Mouse (Mus musculus): ENCODE measurements around the gene Wdhd1. TPM values are rescaled to one million over a fixed set of nuclear protein-coding genes. Genes with fewer than 3 reads are reported as not detected.

The Wdhd1 gene
- 12.3 TPM for polyA plus RNA-seq (2017; shearing (Covaris generic))

DNA sequence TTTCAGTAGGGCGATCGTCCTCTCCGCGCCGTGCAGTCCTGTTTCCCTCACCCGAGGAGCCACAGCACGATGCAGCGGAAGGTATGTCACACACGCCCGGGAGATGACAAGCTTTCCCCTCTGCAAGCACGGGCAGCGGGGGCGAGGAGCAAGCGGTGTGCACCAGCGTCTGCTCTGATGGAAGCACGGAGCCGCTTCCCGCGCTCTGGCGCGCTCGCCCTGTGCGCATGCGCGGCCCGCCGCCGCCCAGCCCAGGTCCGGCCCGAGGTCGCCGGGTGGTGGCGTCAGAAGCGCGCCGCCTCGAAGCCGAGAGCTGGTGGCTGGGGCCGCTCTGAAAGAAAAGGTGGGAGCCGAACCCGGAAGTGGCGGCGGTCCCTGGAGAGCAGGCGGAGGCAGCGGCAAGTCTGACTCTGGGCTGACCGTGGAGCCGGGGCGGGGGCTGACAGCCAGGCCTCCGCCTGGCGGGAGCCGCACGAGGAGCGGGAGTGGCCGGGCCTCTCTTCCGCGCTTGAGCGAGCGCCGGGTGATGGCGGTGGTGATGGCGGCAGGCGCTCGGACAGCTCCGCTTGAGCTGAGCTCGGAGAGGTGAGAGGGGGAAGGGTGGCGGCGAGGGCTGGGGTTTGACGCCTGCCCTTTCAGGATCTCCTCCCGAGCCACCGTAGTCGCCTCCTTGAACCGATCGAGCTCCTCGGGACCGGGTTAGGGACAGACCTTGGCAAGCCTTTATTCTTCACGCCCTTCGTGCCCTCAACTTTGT is at the start of gene Wdhd1, which contains the start of gene Socs4:
Gene Wdhd1 (minus strand): TSS at position 221 of the 757 bp plus-strand sequence.
Gene Socs4 (plus strand): TSS at position 295 of the 757 bp plus-strand sequence.

DNA sequence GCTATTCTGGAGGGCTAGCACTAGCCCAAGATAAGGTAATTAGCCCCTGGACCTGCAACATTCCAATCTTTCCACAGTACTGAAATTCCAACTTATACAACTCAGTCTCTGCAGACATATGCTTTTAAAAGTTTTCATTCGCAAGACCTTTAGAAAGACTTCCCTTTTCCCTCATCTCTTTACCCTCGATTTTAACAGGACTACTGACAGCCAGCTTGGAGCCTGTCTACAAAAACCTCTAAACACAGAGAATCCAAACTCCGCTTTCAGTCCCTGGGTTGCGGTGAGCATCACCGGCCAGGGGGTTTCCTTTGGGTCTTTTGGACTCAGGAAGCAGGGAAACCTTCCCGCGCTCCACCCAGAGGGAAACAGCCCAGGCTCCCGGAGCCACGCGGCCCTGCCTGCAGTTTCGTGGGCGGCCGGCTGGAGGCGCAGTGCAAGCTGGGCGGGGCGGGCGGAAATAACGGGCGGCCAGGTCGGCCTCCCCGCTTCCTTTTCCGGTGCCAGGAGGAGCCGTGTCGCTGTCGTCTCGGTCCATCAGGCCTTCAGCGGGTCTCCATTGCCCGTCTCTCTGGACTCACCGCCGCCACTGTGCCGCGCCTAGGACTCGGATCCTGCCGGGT is 21.2 kb upstream of the Wdhd1 start, which contains the start of gene Mapk1ip1l:
Gene Mapk1ip1l (plus strand): TSS at position 482 of the 623 bp plus-strand sequence.

Other genes with a start within 250 kb of the Wdhd1 start
- gene Gch1, start 87.4 kb downstream of the Wdhd1 start, polyA plus RNA-seq (2017; shearing (Covaris generic)): 12.1 TPM
- gene Socs4, start 74 bp upstream of the Wdhd1 start, polyA plus RNA-seq (2017; shearing (Covaris generic)): 13.7 TPM
- gene Mapk1ip1l, start 21.4 kb upstream of the Wdhd1 start, polyA plus RNA-seq (2017; shearing (Covaris generic)): 47.0 TPM
- gene Lgals3, start 90.9 kb upstream of the Wdhd1 start, polyA plus RNA-seq (2017; shearing (Covaris generic)): 6.9 TPM
- 11.5 TPM for gene Dlgap5, start 141.6 kb upstream of the Wdhd1 start, polyA plus RNA-seq (2017; shearing (Covaris generic))
- gene Fbxo34, start 173.6 kb upstream of the Wdhd1 start, polyA plus RNA-seq (2017; shearing (Covaris generic)): 20.9 TPM